Mouse (Mus musculus): ENCODE data around the gene Nynrin. TPM values are rescaled to one million over a fixed set of nuclear protein-coding genes. Genes with fewer than 3 reads are reported as not detected.

Gene Nynrin
- polyA plus RNA-seq, 1 experiment from 2014 or later, result 5.8 TPM

DNA sequence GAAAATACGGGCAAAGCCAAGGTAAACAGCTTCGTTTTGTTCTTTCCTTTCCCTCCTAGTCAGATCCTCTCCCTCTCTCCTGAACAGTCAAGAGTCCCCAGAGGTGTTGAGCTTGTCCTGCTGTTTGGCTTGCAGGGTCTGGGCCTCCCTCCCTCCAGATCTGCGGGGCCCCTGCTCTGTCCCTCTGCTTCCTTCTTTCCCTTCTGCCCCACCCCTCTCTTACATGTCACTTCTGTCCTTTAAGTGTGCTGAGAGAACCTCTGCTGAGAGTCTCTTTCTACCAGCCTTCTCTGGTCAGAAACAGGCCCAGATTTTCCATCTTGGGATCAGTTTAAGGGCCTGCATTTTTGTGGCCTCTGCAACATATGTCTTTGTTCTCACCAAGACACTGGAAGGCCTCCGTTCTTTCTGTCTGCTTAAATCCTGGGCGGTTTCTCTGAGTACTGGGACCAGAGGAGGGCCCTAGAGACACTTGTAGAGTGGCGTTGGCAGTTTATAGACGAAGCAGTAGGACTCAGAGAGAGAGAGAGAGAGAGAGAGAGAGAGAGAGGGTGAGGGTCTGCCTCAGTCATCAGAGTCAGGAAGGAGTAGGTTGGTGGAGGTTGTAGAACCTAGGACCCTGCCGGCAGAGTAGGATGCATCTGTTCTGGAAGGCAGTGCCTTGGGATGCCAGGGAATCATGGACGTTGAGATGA lies 743 bp downstream of the Nynrin start:
- WGBS, result 2% methylated on average over 9 of the region's 9 CpGs
- Histone ChIP-seq H3K4me1 (ENCODE audit: control insufficient read depth, insufficient read depth, low read length) (peaks cover 25% of the 10 kb centered on the region), H3K27ac (ENCODE audit: low read depth, low read length) (peak overlapping the region; percentile 78), H3K9ac (replicated peaks; ENCODE audit: low read depth, low read length) (peak overlapping the region; percentile 61), H3K36me3 (ENCODE audit: control insufficient read depth, insufficient read depth, low read length) (no peaks in the 10 kb centered on the region), H3K4me2 (ENCODE audit: low read depth, low read length) (peak overlapping the region; percentile 89), H3K4me3 (ENCODE audit: low read depth, low read length) (peak overlapping the region; percentile 57), H3K9me3 (ENCODE audit: control insufficient read depth, low read length) (no peaks in the 10 kb centered on the region), H3K27me3 (ENCODE audit: control insufficient read depth, insufficient read depth, low read length) (no peaks in the 10 kb centered on the region)
- peak; percentile 32; the same call in 1 of the 2 replicates for ATAC-seq (ENCODE audit: low read depth)

DNA sequence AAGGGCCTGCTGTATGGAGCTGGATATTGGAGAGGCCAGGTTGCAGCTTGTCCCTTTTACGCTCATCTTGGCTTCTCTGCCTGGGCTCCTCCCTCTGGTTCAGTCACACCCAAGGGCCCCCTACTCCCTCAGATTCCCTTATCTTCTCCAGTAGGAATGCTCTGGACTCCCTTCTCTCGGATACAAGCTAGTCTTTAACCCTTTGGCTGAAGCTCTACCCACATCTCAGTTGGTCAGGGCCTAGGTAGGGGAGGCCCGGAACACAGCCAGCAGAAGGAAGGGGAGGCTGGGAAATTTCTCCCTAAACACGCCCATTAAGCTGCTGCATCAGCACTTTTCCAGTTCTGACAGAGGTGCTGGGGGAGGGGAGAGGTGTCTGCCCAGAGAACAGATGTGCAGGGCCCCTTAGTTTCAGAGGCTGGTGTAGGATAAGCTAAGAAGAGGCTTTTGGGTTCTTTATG lies 1.3 kb downstream of the Nynrin start:
- Histone ChIP-seq H3K27ac (ENCODE audit: low read depth, low read length) (peak overlapping the region; percentile 78), H3K4me3 (ENCODE audit: low read depth, low read length) (peak overlapping the region; percentile 57), H3K4me1 (ENCODE audit: control insufficient read depth, insufficient read depth, low read length) (peaks cover 25% of the 10 kb centered on the region), H3K27me3 (ENCODE audit: control insufficient read depth, insufficient read depth, low read length) (no peaks in the 10 kb centered on the region), H3K36me3 (ENCODE audit: control insufficient read depth, insufficient read depth, low read length) (no peaks in the 10 kb centered on the region), H3K9ac (replicated peaks; ENCODE audit: low read depth, low read length) (peak overlapping the region; percentile 61), H3K4me2 (ENCODE audit: low read depth, low read length) (peak overlapping the region; percentile 89), H3K9me3 (ENCODE audit: control insufficient read depth, low read length) (no peaks in the 10 kb centered on the region)
- 3% methylated on average over 4 of the region's 4 CpGs for WGBS
- ATAC-seq (ENCODE audit: low read depth), result peak; percentile 18; the same call in 1 of the 2 replicates

DNA sequence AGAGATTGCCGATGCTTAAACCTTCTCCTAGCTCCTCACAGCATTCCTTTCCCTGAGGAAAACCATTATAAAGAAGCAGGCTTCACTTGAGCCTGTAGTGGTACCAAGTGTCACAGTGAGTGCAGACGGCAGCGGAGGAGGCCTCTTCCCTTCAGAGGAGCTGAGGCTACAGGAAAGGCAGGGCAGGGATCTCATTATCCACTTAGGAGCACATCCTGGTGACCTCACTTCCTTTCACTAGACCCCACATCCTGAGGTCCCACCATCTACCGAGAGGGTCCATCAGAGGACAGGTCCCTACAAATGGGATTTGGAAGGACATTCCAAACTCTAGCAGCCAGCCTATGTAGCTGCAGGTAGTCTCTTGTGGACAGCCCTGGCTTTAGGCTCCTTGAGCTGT lies 3.8 kb downstream of the Nynrin start:
- no peak overlapping the region; the same call in 1 of the 2 replicates for H3K4me3 ChIP-seq (ENCODE audit: low read depth, low read length)
- H3K9me3 ChIP-seq (ENCODE audit: control insufficient read depth, low read length), result no peaks in the 10 kb centered on the region
- 71% methylated on average over 4 of the region's 4 CpGs for WGBS
- no peak overlapping the region for H3K27ac ChIP-seq (ENCODE audit: low read depth, low read length)
- no peak overlapping the region for H3K9ac ChIP-seq (replicated peaks; ENCODE audit: low read depth, low read length)
- no peak for ATAC-seq (ENCODE audit: low read depth)
- no peaks in the 10 kb centered on the region for H3K27me3 ChIP-seq (ENCODE audit: control insufficient read depth, insufficient read depth, low read length)
- peak overlapping the region; percentile 23; the same call in 1 of the 2 replicates for H3K4me2 ChIP-seq (ENCODE audit: low read depth, low read length)
- H3K4me1 ChIP-seq (ENCODE audit: control insufficient read depth, insufficient read depth, low read length), result peaks cover 25% of the 10 kb centered on the region
- no peaks in the 10 kb centered on the region for H3K36me3 ChIP-seq (ENCODE audit: control insufficient read depth, insufficient read depth, low read length)

DNA sequence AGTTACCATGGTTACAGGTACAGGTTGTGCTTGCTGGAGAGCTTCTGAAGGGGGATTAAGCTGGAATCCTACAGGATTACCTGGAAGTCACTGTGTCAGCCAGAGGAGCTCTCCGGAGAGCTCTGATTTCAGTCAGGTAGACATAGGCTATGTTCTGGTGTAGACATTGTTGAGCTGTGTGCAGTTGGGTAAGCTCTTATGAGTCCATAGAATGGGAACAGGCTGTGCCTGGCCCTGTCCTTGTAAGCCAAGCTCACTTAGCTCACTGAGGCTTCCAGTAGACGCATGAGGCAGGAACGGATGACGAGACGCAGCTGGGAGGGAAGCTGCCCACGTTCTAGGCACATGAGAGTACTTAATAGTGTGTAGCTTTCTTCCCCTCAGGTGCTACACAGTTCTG lies 8.4 kb downstream of the Nynrin start:
- 90% methylated on average over 6 of the region's 6 CpGs for WGBS
- no peak for ATAC-seq (ENCODE audit: low read depth)

DNA sequence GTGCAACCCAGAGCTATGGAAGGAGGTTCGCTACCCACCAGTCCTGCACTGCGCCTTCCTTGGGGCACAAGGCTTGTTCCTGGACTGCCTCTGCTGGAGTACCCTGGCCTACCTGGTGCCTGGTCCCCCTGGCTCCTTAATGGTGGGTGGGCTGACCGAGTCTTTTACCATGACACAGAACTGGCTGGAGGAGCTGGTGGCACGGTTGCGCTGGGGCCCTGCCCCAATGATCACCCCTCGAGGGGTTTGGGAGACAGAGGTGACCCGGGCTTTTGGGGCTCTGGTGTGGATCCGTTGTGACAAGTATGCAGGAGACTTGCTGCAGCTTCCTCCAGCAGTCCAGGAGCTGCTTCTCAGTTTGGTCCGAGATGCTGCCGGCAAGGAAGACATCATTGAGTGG lies 9.2 kb downstream of the Nynrin start:
- WGBS, result 96% methylated on average over 10 of the region's 10 CpGs
- no peak overlapping the region for H3K4me3 ChIP-seq (ENCODE audit: low read depth, low read length)
- H3K27ac ChIP-seq (ENCODE audit: low read depth, low read length), result no peak overlapping the region
- H3K9ac ChIP-seq (replicated peaks; ENCODE audit: low read depth, low read length), result no peak overlapping the region
- H3K36me3 ChIP-seq (ENCODE audit: control insufficient read depth, insufficient read depth, low read length), result peaks cover 18% of the 10 kb centered on the region; the same call in 1 of the 2 replicates
- ATAC-seq (ENCODE audit: low read depth), result no peak
- H3K4me1 ChIP-seq (ENCODE audit: control insufficient read depth, insufficient read depth, low read length), result peaks cover 8% of the 10 kb centered on the region
- H3K27me3 ChIP-seq (ENCODE audit: control insufficient read depth, insufficient read depth, low read length), result no peaks in the 10 kb centered on the region
- H3K4me2 ChIP-seq (ENCODE audit: low read depth, low read length), result no peak overlapping the region
- no peaks in the 10 kb centered on the region for H3K9me3 ChIP-seq (ENCODE audit: control insufficient read depth, low read length)

More for the DNA sequence above, 8.4 kb downstream of the Nynrin start:
- H3K9me3 ChIP-seq (ENCODE audit: control insufficient read depth, low read length), result no peaks in the 10 kb centered on the region
- no peak overlapping the region for H3K9ac ChIP-seq (replicated peaks; ENCODE audit: low read depth, low read length)
- H3K27ac ChIP-seq (ENCODE audit: low read depth, low read length), result no peak overlapping the region
- H3K4me1 ChIP-seq (ENCODE audit: control insufficient read depth, insufficient read depth, low read length), result peaks cover 9% of the 10 kb centered on the region
- peaks cover 17% of the 10 kb centered on the region; the same call in 1 of the 2 replicates for H3K36me3 ChIP-seq (ENCODE audit: control insufficient read depth, insufficient read depth, low read length)
- H3K4me2 ChIP-seq (ENCODE audit: low read depth, low read length), result no peak overlapping the region
- no peak overlapping the region for H3K4me3 ChIP-seq (ENCODE audit: low read depth, low read length)
- H3K27me3 ChIP-seq (ENCODE audit: control insufficient read depth, insufficient read depth, low read length), result no peaks in the 10 kb centered on the region

DNA sequence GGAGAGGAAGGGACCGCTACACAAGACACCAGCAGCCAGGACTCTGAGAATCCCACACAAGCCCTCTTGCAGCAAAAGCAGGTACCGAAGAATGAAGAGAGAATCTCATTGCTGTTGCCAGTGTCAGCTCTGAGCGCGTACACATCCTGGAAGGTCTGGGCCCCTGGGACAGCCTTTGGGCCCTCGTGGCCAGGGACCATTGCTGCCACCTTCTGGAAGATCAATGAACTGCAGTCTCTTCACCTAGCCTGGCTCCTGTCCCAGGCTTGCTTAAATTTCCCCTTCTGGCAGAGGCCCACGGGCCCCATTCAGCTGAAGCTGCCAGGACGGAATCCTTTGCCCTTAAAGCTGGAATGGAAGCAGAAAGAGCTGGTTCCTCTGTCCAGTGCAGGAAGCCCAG lies 10.0 kb downstream of the Nynrin start:
- WGBS, result 31% methylated on average over 7 of the region's 7 CpGs
- ATAC-seq (ENCODE audit: low read depth), result peak; percentile 65

DNA sequence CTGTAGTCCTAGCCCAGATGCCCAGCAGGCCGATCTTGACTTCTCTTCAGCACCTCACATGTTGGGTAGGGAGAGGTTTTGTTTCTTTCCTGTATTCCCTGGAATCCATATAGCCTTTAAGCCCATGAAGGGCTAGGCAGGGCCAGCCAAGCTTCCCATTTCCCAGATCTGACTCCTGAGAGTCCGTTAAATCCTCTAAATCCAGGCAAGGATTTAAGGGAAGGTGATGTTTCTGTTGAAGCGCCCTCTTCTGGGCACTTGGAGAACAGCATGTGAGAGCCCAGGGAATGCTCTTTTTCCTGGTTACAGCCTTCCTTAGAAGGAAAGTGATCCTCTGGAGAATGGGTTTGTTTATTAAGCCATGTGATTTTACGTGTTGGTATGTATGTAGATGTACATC lies 13.2 kb downstream of the Nynrin start:
- Histone ChIP-seq H3K9ac (replicated peaks; ENCODE audit: low read depth, low read length) (no peak overlapping the region), H3K4me3 (ENCODE audit: low read depth, low read length) (no peak overlapping the region), H3K36me3 (ENCODE audit: control insufficient read depth, insufficient read depth, low read length) (peaks cover 41% of the 10 kb centered on the region), H3K9me3 (ENCODE audit: control insufficient read depth, low read length) (no peaks in the 10 kb centered on the region), H3K4me1 (ENCODE audit: control insufficient read depth, insufficient read depth, low read length) (peaks cover 5% of the 10 kb centered on the region; the same call in 1 of the 2 replicates), H3K27me3 (ENCODE audit: control insufficient read depth, insufficient read depth, low read length) (no peaks in the 10 kb centered on the region), H3K27ac (ENCODE audit: low read depth, low read length) (no peak overlapping the region), H3K4me2 (ENCODE audit: low read depth, low read length) (no peak overlapping the region)
- 45% methylated on average over 4 of the region's 4 CpGs for WGBS
- no peak for ATAC-seq (ENCODE audit: low read depth)

More for the DNA sequence above, 10.0 kb downstream of the Nynrin start:
- Histone ChIP-seq H3K4me2 (ENCODE audit: low read depth, low read length) (no peak overlapping the region), H3K27ac (ENCODE audit: low read depth, low read length) (no peak overlapping the region), H3K9ac (replicated peaks; ENCODE audit: low read depth, low read length) (no peak overlapping the region), H3K9me3 (ENCODE audit: control insufficient read depth, low read length) (no peaks in the 10 kb centered on the region), H3K4me3 (ENCODE audit: low read depth, low read length) (no peak overlapping the region), H3K4me1 (ENCODE audit: control insufficient read depth, insufficient read depth, low read length) (peaks cover 5% of the 10 kb centered on the region; the same call in 1 of the 2 replicates), H3K36me3 (ENCODE audit: control insufficient read depth, insufficient read depth, low read length) (peaks cover 26% of the 10 kb centered on the region), H3K27me3 (ENCODE audit: control insufficient read depth, insufficient read depth, low read length) (no peaks in the 10 kb centered on the region)

DNA sequence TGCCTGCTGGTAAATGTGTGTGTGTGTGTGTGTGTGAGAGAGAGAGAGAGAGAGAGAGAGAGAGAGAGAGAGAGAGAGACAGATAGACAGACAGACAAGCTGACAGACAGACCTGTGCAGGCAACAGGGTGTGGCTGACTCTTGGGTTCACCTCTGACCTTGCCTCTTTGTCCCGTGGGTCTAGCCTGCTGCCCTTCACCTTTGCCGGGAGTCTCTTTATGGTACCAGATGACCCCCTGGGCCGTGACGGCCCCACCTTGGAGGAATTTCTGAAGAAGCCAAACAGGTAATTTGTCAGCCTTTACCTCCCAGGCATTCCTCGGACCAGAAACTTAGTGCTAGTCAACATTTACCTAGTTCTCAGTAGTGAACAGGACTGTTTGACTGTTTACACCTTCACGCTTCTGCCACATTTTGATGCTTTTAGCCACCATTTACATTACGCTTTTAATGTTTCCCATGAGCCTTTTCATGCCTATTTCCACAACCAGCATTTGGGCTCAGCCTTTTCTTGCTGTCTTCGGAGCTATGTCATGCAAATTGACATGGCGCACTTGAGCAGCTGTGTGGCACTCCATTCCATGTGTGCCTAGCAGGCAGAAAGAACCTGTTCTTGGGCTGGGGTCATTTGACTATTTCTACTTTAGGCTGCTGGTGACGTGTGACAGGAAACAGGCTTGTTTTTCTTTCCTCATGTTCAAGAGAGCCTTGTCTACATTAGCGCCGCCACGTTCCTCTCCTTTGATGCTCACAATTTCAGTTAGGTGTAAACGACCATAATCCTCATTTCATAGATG lies 14.6 kb downstream of the Nynrin start:
- 82% methylated on average over 14 of the region's 14 CpGs for WGBS
- H3K27me3 ChIP-seq (ENCODE audit: control insufficient read depth, insufficient read depth, low read length), result no peaks in the 10 kb centered on the region
- no peak overlapping the region for H3K4me2 ChIP-seq (ENCODE audit: low read depth, low read length)
- H3K9ac ChIP-seq (replicated peaks; ENCODE audit: low read depth, low read length), result no peak overlapping the region
- peaks cover 2% of the 10 kb centered on the region; the same call in 1 of the 2 replicates for H3K4me1 ChIP-seq (ENCODE audit: control insufficient read depth, insufficient read depth, low read length)
- no peak overlapping the region for H3K27ac ChIP-seq (ENCODE audit: low read depth, low read length)
- peaks cover 55% of the 10 kb centered on the region for H3K36me3 ChIP-seq (ENCODE audit: control insufficient read depth, insufficient read depth, low read length)
- ATAC-seq (ENCODE audit: low read depth), result no peak
- no peaks in the 10 kb centered on the region for H3K9me3 ChIP-seq (ENCODE audit: control insufficient read depth, low read length)
- no peak overlapping the region for H3K4me3 ChIP-seq (ENCODE audit: low read depth, low read length)

DNA sequence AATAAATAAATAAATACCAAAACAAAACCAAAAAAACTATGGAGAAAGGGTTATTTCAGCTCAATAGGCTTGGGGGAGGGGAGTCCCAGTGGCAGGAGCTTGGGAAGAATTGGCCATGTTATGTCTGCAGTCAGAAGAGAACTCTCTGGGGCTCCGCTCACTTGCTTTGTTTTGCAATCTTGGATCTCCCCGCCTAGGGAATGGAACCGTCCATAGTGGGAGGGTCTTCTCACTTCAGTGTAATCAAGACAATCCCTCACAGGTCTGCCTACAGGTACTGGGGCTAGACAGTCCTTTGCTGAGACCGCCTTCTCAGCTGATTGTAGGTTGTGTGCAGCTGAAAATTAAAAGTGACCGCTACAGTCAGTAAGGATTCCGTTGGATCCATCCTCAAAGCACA lies 15.7 kb downstream of the Nynrin start:
- WGBS, result 95% methylated on average over 6 of the region's 6 CpGs
- Histone ChIP-seq H3K36me3 (ENCODE audit: control insufficient read depth, insufficient read depth, low read length) (peaks cover 50% of the 10 kb centered on the region), H3K9ac (replicated peaks; ENCODE audit: low read depth, low read length) (no peak overlapping the region), H3K27ac (ENCODE audit: low read depth, low read length) (no peak overlapping the region), H3K4me3 (ENCODE audit: low read depth, low read length) (no peak overlapping the region), H3K4me1 (ENCODE audit: control insufficient read depth, insufficient read depth, low read length) (0 out of 2 replicates have a peak, but pooled peaks cover 3% of the 10 kb centered on the region), H3K9me3 (ENCODE audit: control insufficient read depth, low read length) (no peaks in the 10 kb centered on the region), H3K4me2 (ENCODE audit: low read depth, low read length) (no peak overlapping the region), H3K27me3 (ENCODE audit: control insufficient read depth, insufficient read depth, low read length) (no peaks in the 10 kb centered on the region)
- no peak for ATAC-seq (ENCODE audit: low read depth)

Measured in neural tube, embryonic 14.5 days (tissue).